Mouse (Mus musculus) erythroblast, adult 5-6 weeks (primary cell): Measurements from ENCODE around the gene H1foo. TPM values are rescaled to one million over a fixed set of nuclear protein-coding genes. Genes with fewer than 3 reads are reported as not detected.

Source experiments
- ATAC-seq: replicated peaks from 2 replicates; pipeline ENCODE4 v1.8.0; 2016; ENCODE audit warnings: moderate number of reproducible peaks, mild to moderate bottlenecking, moderate TSS enrichment, inconsistent platforms; ENCODE audit not compliant: poor library complexity, low FRiP score, severe bottlenecking
- total RNA-seq, 2 experiments: library from RNA; stranded (forward) in 1 of 2; stranded (reverse) in 1 of 2; fragments of 150-400 nt in 1 of 2; fragments of 200-764, 138-1000 nt in 1 of 2; gene quantifications; 2 replicates each; pipeline versions ENCODE4 v1.2.3 to v1.2.4; 2015 to 2017; ENCODE audit warnings: low replicate concordance in 2 of 2

H1foo gene
- total RNA-seq, 2 experiments from 2014 or later = not detected

GRCm38 (mm10) chr6:115958445-115958844 is 13.7 kb downstream of the H1foo start:
- ATAC-seq = no peak

GRCm38 (mm10) chr6:115959151-115959691 is 14.5 kb downstream of the H1foo start:
- ATAC-seq = no peak

GRCm38 (mm10) chr6:115960322-115960721 is 15.6 kb downstream of the H1foo start:
- ATAC-seq = no peak

GRCm38 (mm10) chr6:115961743-115962142 is 17.0 kb downstream of the H1foo start:
- no peak for ATAC-seq

- no peak for ATAC-seq
Observed at GRCm38 (mm10) chr6:115962439-115963085, 17.8 kb downstream of the H1foo start.

GRCm38 (mm10) chr6:115963656-115964055 is 18.9 kb downstream of the H1foo start:
- no peak for ATAC-seq

GRCm38 (mm10) chr6:115966227-115966966 is 21.7 kb downstream of the H1foo start:
- ATAC-seq = no peak

GRCm38 (mm10) chr6:115967291-115967880 is 22.6 kb downstream of the H1foo start:
- ATAC-seq = no peak

GRCm38 (mm10) chr6:115968086-115968485 is 23.3 kb downstream of the H1foo start:
- no peak for ATAC-seq

GRCm38 (mm10) chr6:115968700-115969099 is 24.0 kb downstream of the H1foo start:
- 0 out of 2 replicates have a peak, but pooled peaks have one; percentile 19 for ATAC-seq

- no peak for ATAC-seq
Observed at GRCm38 (mm10) chr6:115969103-115969502, 24.4 kb downstream of the H1foo start.

GRCm38 (mm10) chr6:115969952-115970351 is 25.2 kb downstream of the H1foo start:
- ATAC-seq = no peak

- ATAC-seq = no peak
Observed at GRCm38 (mm10) chr6:115971273-115972060, 26.7 kb downstream of the H1foo start.

GRCm38 (mm10) chr6:115972083-115972764 is 27.5 kb downstream of the H1foo start:
- ATAC-seq = no peak

- ATAC-seq = no peak
Observed at GRCm38 (mm10) chr6:115973139-115973875, 28.6 kb downstream of the H1foo start.

GRCm38 (mm10) chr6:115973881-115974662 is 29.3 kb downstream of the H1foo start:
- no peak for ATAC-seq

GRCm38 (mm10) chr6:115975606-115976005 is 30.9 kb downstream of the H1foo start:
- ATAC-seq = no peak

GRCm38 (mm10) chr6:115977810-115978209 is 33.1 kb downstream of the H1foo start:
- no peak for ATAC-seq
